Mouse (Mus musculus): ENCODE measurements around the gene Sptbn2.

GRCm38 (mm10) chr19:4739762-4740161, 28.8 kb downstream of the Sptbn2 start:
- no peak for TF ChIP-seq POLR2A (IDR thresholded peaks at IDR 0.05; ENCODE audit: control insufficient read depth, low read depth, low read length)
- TF ChIP-seq CTCF (IDR thresholded peaks at IDR 0.05; ENCODE audit: control insufficient read depth, insufficient read depth, insufficient replicate concordance, low read depth, low read length) = no peak

Data from testis, adult 2 months (tissue).